Mouse (Mus musculus) gastrocnemius, adult 2 months (tissue): ENCODE measurements at regions not wholly inside any gene's neighbourhood (a gene's known extent, or its start where the extent isn't known, plus 50 kb on each side); places are given as distances from the start of the nearest gene placed in this dataset.

Experiments
- DNase-seq: peaks from one replicate; pipeline ENCODE4 v3.0.0; 2022
- H3K27ac ChIP-seq: fragments of 200-600 bp; 2 replicates; pipeline ENCODE4 v1.8.1; 2022; ENCODE audit warnings: mild to moderate bottlenecking
- H3K4me3 ChIP-seq: fragments of 200-600 bp; 2 replicates; pipeline ENCODE4 v1.8.1; 2022; ENCODE audit warnings: mild to moderate bottlenecking, moderate library complexity
- CTCF ChIP-seq: fragments of 200-600 bp; IDR thresholded peaks from 2 replicates; pipeline ENCODE4 v1.8.1; 2022; ENCODE audit warnings: antibody characterized with exemption, mild to moderate bottlenecking, moderate library complexity
- intact Hi-C: fragments of 180-260 bp; cut with DNase I; formaldehyde crosslinking; loops from one replicate; pipeline ENCODE4 v1.15.1; 2025

DNA sequence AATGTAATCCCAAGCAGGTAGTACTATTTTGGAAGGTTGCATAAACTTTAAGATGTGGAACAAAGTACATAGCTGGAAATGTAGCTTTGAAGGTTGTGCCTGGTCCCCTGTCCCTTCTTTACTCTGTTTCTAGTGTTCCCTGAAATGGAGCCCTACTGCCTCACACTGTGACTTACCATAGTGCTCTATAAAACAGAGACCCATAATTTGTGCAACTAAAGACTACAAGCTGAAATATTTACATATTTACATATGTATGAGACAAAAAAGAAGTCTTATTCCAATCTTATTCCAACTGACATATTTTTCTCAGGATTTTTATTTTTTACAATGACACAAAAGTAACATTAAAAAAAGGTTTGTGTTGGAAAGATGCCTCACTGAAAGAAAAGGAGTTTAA lies 1285.6 kb downstream of the Pla2g4a start:
- Histone ChIP-seq H3K27ac (no peak overlapping the region), H3K4me3 (no peak overlapping the region)
- intact Hi-C loops: no loop called here
- DNase-seq: no peak
- no peak for TF ChIP-seq CTCF

DNA sequence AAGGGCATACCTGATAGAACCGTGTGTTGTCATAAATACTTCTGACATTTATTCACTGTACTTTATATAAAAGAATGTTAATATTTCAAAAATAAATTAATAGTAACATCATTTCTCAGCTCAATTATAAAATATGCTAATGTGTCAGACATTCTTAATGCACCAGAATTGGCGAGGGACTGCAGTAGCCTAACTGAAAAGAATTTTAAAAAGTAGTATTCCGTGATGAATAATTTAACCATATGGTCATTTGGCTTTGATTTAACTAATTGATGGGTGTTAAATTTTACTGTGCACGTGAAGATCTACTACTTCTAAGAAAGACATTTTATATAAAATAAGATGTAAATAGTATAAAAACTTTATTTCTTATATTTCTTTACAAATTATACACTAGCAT lies 1296.7 kb downstream of the Pla2g4a start:
- TF ChIP-seq CTCF: no peak
- Histone ChIP-seq H3K27ac (no peak overlapping the region), H3K4me3 (no peak overlapping the region)
- intact Hi-C loops: no loop called here
- DNase-seq: no peak

DNA sequence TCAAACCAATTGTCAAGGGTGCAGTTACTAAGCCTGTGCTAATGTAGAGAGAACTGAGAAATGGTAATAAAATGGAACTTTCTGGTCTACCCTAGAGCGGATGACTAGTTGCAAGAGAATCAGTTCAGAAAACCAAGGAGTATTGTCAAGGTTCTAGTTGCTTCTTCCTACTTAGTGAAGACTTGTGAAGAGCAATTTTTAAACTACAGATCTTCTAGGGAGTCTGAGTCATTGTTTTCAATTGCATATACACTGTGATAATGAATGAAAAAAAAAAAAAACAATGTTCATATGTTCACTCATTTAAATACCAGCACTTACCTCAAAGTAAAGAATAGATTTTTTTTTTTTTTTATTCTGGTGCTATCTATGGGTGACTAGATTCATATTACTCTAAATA lies 1304.1 kb downstream of the Pla2g4a start:
- intact Hi-C loops: no loop called here
- TF ChIP-seq CTCF: no peak
- Histone ChIP-seq H3K27ac (no peak overlapping the region), H3K4me3 (no peak overlapping the region)
- DNase-seq: no peak
